Mouse (Mus musculus) liver, postnatal 0 days (tissue): ENCODE results near the gene Lgr6. TPM values are rescaled to one million over a fixed set of nuclear protein-coding genes. Genes with fewer than 3 reads are reported as not detected.

Experiments
- ATAC-seq: fragments of 200-750 bp; cut with Nextera tagmentation; 2 replicates; pipeline ENCODE4 v1.8.0; 2017; ENCODE audit warnings: mild to moderate bottlenecking, moderate library complexity
- DNase-seq: peaks from one replicate; pipeline ENCODE4 v3.0.0-alpha.2; 2016
- H3K27ac ChIP-seq: fragments of 300-500 bp; sonication (generic); 2 replicates; pipeline ENCODE4 v1.5.1; 2014; ENCODE audit warnings: antibody characterized with exemption, moderate library complexity, mild to moderate bottlenecking, low read depth
- H3K27me3 ChIP-seq: fragments of 300-500 bp; sonication (generic); 2 replicates; pipeline ENCODE4 v1.6.1; 2014; ENCODE audit warnings: low read length, control low read depth, mixed read lengths; ENCODE audit not compliant: insufficient read depth
- H3K36me3 ChIP-seq: fragments of 300-500 bp; sonication (generic); replicated peaks from 2 replicates; pipeline ENCODE4 v1.6.1; 2014; ENCODE audit warnings: mild to moderate bottlenecking, control low read depth, low read length, moderate library complexity, mixed read lengths; ENCODE audit not compliant: insufficient read depth
- H3K4me1 ChIP-seq: fragments of 300-500 bp; sonication (generic); 2 replicates; pipeline ENCODE4 v1.6.1; 2014; ENCODE audit warnings: antibody characterized with exemption, mild to moderate bottlenecking, control low read depth; ENCODE audit not compliant: insufficient read depth
- H3K4me2 ChIP-seq: fragments of 300-500 bp; sonication (generic); 2 replicates; pipeline ENCODE4 v1.6.1; 2014; ENCODE audit warnings: low read depth, mild to moderate bottlenecking, low read length, moderate library complexity, mixed read lengths
- H3K4me3 ChIP-seq: fragments of 300-500 bp; sonication (generic); 2 replicates; pipeline ENCODE4 v1.5.1; 2014; ENCODE audit warnings: low read depth, low read length
- H3K9ac ChIP-seq: fragments of 300-500 bp; sonication (generic); replicated peaks from 2 replicates; pipeline ENCODE4 v1.6.1; 2014; ENCODE audit warnings: mild to moderate bottlenecking, moderate library complexity
- H3K9me3 ChIP-seq: fragments of 300-500 bp; sonication (generic); 2 replicates; pipeline ENCODE4 v1.6.1; 2016; ENCODE audit warnings: mild to moderate bottlenecking, control low read depth, low read length, mixed read lengths
- CTCF ChIP-seq: sonication (generic); IDR thresholded peaks from 2 replicates; pipeline ENCODE4 v1.5.1; 2016; ENCODE audit warnings: antibody characterized with exemption, low read depth
- EP300 ChIP-seq: IDR thresholded peaks from 2 replicates; pipeline ENCODE4 v1.6.1; 2016; ENCODE audit warnings: antibody characterized with exemption, low read depth, mild to moderate bottlenecking
- WGBS: fragments of 180-500 bp; shearing (Covaris S2); extraction: QIAGEN DNeasy Blood & Tissue Kit; methylation state at CpG from one replicate; pipeline ENCODE4 v1.1.7; 2014; ENCODE audit not compliant: insufficient replicate concordance; 5-methylcytosine and 5-hydroxymethylcytosine counted together
- polyA plus RNA-seq: library from polyadenylated mRNA; unstranded; fragments of >200 nt; fragmentation: Nextera tagmentation; extraction: Ambion mirVana; gene quantifications from 2 replicates; pipeline ENCODE4 v1.2.1, GENCODE M21; 2015

The Lgr6 gene
- polyA plus RNA-seq, 1 experiment from 2014 or later: 0.32 TPM

GRCm38 (mm10) chr1:135146946-135147701 is 42.0 kb upstream of the Lgr6 start:
- H3K4me2 ChIP-seq: peak overlapping the region; percentile 82
- H3K9me3 ChIP-seq: no peaks in the 10 kb centered on the region
- H3K27ac ChIP-seq: peak overlapping the region; percentile 78
- peaks cover 5% of the 10 kb centered on the region; the same call in 1 of the 2 replicates for H3K36me3 ChIP-seq
- H3K9ac ChIP-seq: peak overlapping the region; percentile 80
- ATAC-seq (peak; percentile 70), DNase-seq (peak; percentile 89)
- H3K27me3 ChIP-seq: no peaks in the 10 kb centered on the region
- H3K4me3 ChIP-seq: peak overlapping the region; percentile 88
- peaks cover 13% of the 10 kb centered on the region for H3K4me1 ChIP-seq
- under 1% methylated on average over 61 of the region's 69 CpGs for WGBS
- no peak for TF ChIP-seq EP300
- TF ChIP-seq CTCF: no peak

GRCm38 (mm10) chr1:135146077-135146945 is 41.2 kb upstream of the Lgr6 start, which contains the start of gene Arl8a:
Arl8a (plus strand) TSS chr1:135146824.
- no peaks in the 10 kb centered on the region for H3K9me3 ChIP-seq
- H3K36me3 ChIP-seq: peaks cover 5% of the 10 kb centered on the region
- peak within 1 kb of the TSS; percentile 88 for H3K4me3 ChIP-seq
- no peaks in the 10 kb centered on the region for H3K27me3 ChIP-seq
- peaks cover 13% of the 10 kb centered on the region for H3K4me1 ChIP-seq
- ATAC-seq (peak; percentile 90), DNase-seq (peak; percentile 89)
- H3K27ac ChIP-seq: peak within 1 kb of the TSS; percentile 78
- peak within 1 kb of the TSS; percentile 80 for H3K9ac ChIP-seq
- WGBS: 2% methylated on average over 50 of the region's 78 CpGs
- TF ChIP-seq CTCF: no peak
- no peak for TF ChIP-seq EP300
- H3K4me2 ChIP-seq: peak within 1 kb of the TSS; percentile 82

GRCm38 (mm10) chr1:135143940-135144339 is 38.9 kb upstream of the Lgr6 start:
- H3K36me3 ChIP-seq: peaks cover 7% of the 10 kb centered on the region
- ATAC-seq (no peak), DNase-seq (no peak)
- 84% methylated on average over 2 of the region's 2 CpGs for WGBS
- no peak overlapping the region for H3K4me3 ChIP-seq
- no peak overlapping the region for H3K9ac ChIP-seq
- no peak overlapping the region for H3K27ac ChIP-seq
- no peak for TF ChIP-seq CTCF
- TF ChIP-seq EP300: no peak
- H3K4me1 ChIP-seq: peaks cover 11% of the 10 kb centered on the region; the same call in 1 of the 2 replicates
- no peak overlapping the region for H3K4me2 ChIP-seq
- H3K27me3 ChIP-seq: no peaks in the 10 kb centered on the region
- no peaks in the 10 kb centered on the region for H3K9me3 ChIP-seq

- no peak for TF ChIP-seq CTCF
- Histone ChIP-seq H3K4me1 (peaks cover 2% of the 10 kb centered on the region; the same call in 1 of the 2 replicates), H3K36me3 (peaks cover 8% of the 10 kb centered on the region), H3K4me2 (no peak overlapping the region), H3K27ac (no peak overlapping the region), H3K9me3 (no peaks in the 10 kb centered on the region), H3K9ac (no peak overlapping the region), H3K27me3 (no peaks in the 10 kb centered on the region), H3K4me3 (no peak overlapping the region)
- 56% methylated on average over 2 of the region's 2 CpGs for WGBS
- ATAC-seq (no peak), DNase-seq (no peak)
Observed at GRCm38 (mm10) chr1:135142452-135142851, 37.4 kb upstream of the Lgr6 start.

- Histone ChIP-seq H3K4me2 (no peak overlapping the region), H3K4me1 (no peaks in the 10 kb centered on the region; the same call in 1 of the 2 replicates), H3K9ac (no peak overlapping the region), H3K36me3 (peaks cover 9% of the 10 kb centered on the region), H3K4me3 (no peak overlapping the region), H3K9me3 (no peaks in the 10 kb centered on the region), H3K27ac (no peak overlapping the region), H3K27me3 (no peaks in the 10 kb centered on the region)
- WGBS: 73% methylated on average over 2 of the region's 2 CpGs
- DNase-seq (peak; percentile 46), ATAC-seq (no peak)
- TF ChIP-seq EP300 (no peak), CTCF (no peak)
Observed at GRCm38 (mm10) chr1:135139906-135140305, 34.8 kb upstream of the Lgr6 start.

- Histone ChIP-seq H3K9ac (no peak overlapping the region), H3K27me3 (no peaks in the 10 kb centered on the region), H3K4me3 (no peak overlapping the region), H3K4me2 (no peak overlapping the region), H3K27ac (no peak overlapping the region), H3K9me3 (no peaks in the 10 kb centered on the region), H3K4me1 (peaks cover 26% of the 10 kb centered on the region), H3K36me3 (0 out of 2 replicates have a peak, but pooled peaks cover 4% of the 10 kb centered on the region)
- TF ChIP-seq CTCF (peak; percentile 99), EP300 (no peak)
- ATAC-seq (no peak), DNase-seq (peak; percentile 88)
- 3% methylated on average over 1 of the region's 1 CpGs for WGBS
Observed at GRCm38 (mm10) chr1:135136500-135136899, 31.4 kb upstream of the Lgr6 start.
